In the genomic region with DNA sequence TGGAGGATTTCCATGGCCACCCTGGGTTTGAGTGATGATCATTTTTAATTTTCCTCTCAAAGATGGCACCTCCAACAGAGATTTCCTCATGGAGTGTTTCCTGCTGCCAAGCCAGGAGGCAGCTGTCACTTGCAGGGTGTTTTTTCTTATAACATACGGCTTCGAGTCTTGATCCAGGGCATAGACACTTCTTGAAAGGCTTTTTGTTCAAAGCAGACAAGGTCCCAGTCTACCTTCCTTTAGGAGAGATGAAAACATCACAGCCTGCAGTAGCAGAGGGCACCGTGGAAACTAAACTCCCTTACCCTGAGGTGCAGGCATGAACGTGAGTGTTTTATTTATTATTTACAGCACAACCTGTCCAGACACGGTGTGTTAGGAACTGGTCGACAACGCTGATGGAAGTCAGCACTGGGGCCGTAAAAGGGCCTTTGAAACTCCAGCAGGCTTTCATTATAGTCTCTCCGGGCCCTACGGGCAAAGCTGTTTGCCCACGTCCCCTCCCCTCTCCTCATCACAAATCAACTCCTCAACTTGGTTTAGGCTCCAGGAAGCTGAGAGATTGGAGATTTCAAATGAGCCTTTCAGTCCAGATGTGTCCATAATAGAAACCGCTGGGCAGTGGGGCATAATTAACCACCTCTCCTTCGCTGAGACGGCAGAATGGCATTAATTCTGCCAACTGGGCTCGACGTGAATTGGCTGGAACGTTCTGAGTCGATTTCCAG, we compare ENCODE assay signal across 9 mouse cellular contexts. TPM values are rescaled to one million over a fixed set of nuclear protein-coding genes. Genes with fewer than 3 reads are reported as not detected.
DNase-seq lines count a peak whose midpoint lies in the region; ATAC-seq lines count a peak whose summit lies in the region.
"Had no signal": no experiment of that assay in that cellular context is flagged by ENCODE, and none has a peak within 500 bp of the region (broad histone marks: within the 10 kb centered on the region; RNA-seq: fewer than 3 reads in every experiment).

No protein-coding gene starts in this region.

- ATAC-seq in heart, embryonic 11.5 days (replicated peaks; ENCODE audit: insufficient number of reproducible peaks, low FRiP score, low TSS enrichment): no peak
- ATAC-seq in heart, embryonic 16.5 days (replicated peaks; ENCODE audit: extremely low read depth, insufficient read depth, low FRiP score): peak; percentile 11; the same call in 1 of the 2 replicates
- peak; percentile 78 for ATAC-seq in midbrain, embryonic 16.5 days
- ATAC-seq in erythroid progenitor cell, adult 5-6 weeks (replicated peaks; ENCODE audit: low FRiP score, poor library complexity, severe bottlenecking): no peak

- H3K4me3 ChIP-seq in heart, embryonic 11.5 days (ENCODE audit: low read depth, low read length): no peak overlapping the region
- 0 out of 2 replicates have a peak overlapping the region, but pooled peaks have one; percentile 0 for H3K4me3 ChIP-seq in heart, embryonic 16.5 days (ENCODE audit: low read length)
- no peak overlapping the region for H3K4me3 ChIP-seq in midbrain, embryonic 16.5 days (ENCODE audit: low read depth, low read length)

- no peak for DNase-seq in heart, adult 9 months (ENCODE audit: low spot score in 2 of 2)
- DNase-seq in cerebellum, postnatal 14 days: peak; percentile 49 to 50
- DNase-seq in adipocyte (ENCODE audit: low spot score): no peak
- no peak for DNase-seq in kidney, postnatal 36 days

- peak overlapping the region; percentile 36 for H3K4me2 ChIP-seq in heart, embryonic 11.5 days
- H3K4me2 ChIP-seq in heart, embryonic 16.5 days (ENCODE audit: low read depth, low read length): peak overlapping the region; percentile 45
- H3K4me2 ChIP-seq in midbrain, embryonic 16.5 days (ENCODE audit: low read length): peak overlapping the region; percentile 12; the same call in 1 of the 2 replicates

- H3K27me3 ChIP-seq in heart, embryonic 11.5 days (ENCODE audit: control insufficient read depth, insufficient read depth, low read length): no peaks in the 10 kb centered on the region
- H3K27me3 ChIP-seq in heart, embryonic 16.5 days (ENCODE audit: control insufficient read depth, insufficient read depth, low read length): no peaks in the 10 kb centered on the region
- H3K27me3 ChIP-seq in midbrain, embryonic 16.5 days (ENCODE audit: control insufficient read depth, insufficient read depth, low read depth, low read length): no peaks in the 10 kb centered on the region

- no peaks in the 10 kb centered on the region for H3K36me3 ChIP-seq in heart, embryonic 11.5 days (ENCODE audit: control insufficient read depth, insufficient read depth, low read length)
- no peaks in the 10 kb centered on the region for H3K36me3 ChIP-seq in heart, embryonic 16.5 days (ENCODE audit: control insufficient read depth, insufficient read depth)
- H3K36me3 ChIP-seq in midbrain, embryonic 16.5 days (ENCODE audit: control insufficient read depth, insufficient read depth, low read length): no peaks in the 10 kb centered on the region

- H3K4me1 ChIP-seq in heart, embryonic 11.5 days (ENCODE audit: control insufficient read depth, insufficient read depth, low read length): peaks cover 21% of the 10 kb centered on the region
- peaks cover 27% of the 10 kb centered on the region for H3K4me1 ChIP-seq in heart, embryonic 16.5 days (ENCODE audit: control insufficient read depth, insufficient read depth, low read length)
- peaks cover 15% of the 10 kb centered on the region for H3K4me1 ChIP-seq in midbrain, embryonic 16.5 days (ENCODE audit: control insufficient read depth, insufficient read depth, low read length)

- H3K27ac ChIP-seq in heart, embryonic 11.5 days (ENCODE audit: low read depth, low read length): peak overlapping the region; percentile 75
- peak overlapping the region; percentile 75 for H3K27ac ChIP-seq in heart, embryonic 16.5 days (ENCODE audit: low read length)
- H3K27ac ChIP-seq in midbrain, embryonic 16.5 days (ENCODE audit: low read length): peak overlapping the region; percentile 60

- H3K9ac ChIP-seq in heart, embryonic 11.5 days (ENCODE audit: low read depth, low read length): peak overlapping the region; percentile 53
- H3K9ac ChIP-seq in heart, embryonic 16.5 days (ENCODE audit: low read length): peak overlapping the region; percentile 42
- H3K9ac ChIP-seq in midbrain, embryonic 16.5 days (ENCODE audit: low read depth, low read length): no peak overlapping the region

- H3K9me3 ChIP-seq in heart, embryonic 11.5 days (replicated peaks; ENCODE audit: control insufficient read depth, low read length): no peaks in the 10 kb centered on the region
- no peaks in the 10 kb centered on the region for H3K9me3 ChIP-seq in heart, embryonic 16.5 days (replicated peaks; ENCODE audit: control insufficient read depth, low read length)
- no peaks in the 10 kb centered on the region for H3K9me3 ChIP-seq in midbrain, embryonic 16.5 days (replicated peaks; ENCODE audit: control insufficient read depth, low read length, poor library complexity, severe bottlenecking)

- 46% methylated on average over 18 of the region's 18 CpGs for WGBS in heart, embryonic 11.5 days (ENCODE audit: insufficient replicate concordance)
- WGBS in heart, embryonic 16.5 days: 42% methylated on average over 18 of the region's 18 CpGs
- WGBS in midbrain, embryonic 16.5 days: 7% methylated on average over 18 of the region's 18 CpGs

RNA-seq across cellular contexts. Expression of a gene that starts 57.2 kb away (rescaled TPM):
- 6.0 and 7.0 TPM in 2 replicates for polyA plus RNA-seq in heart, embryonic 11.5 days (2014; fragmentation: Nextera tagmentation; extraction: Ambion mirVana)
- polyA plus RNA-seq in heart, embryonic 16.5 days (2015; fragmentation: Nextera tagmentation; extraction: Ambion mirVana): 4.0 and 5.1 TPM in 2 replicates
- polyA plus RNA-seq in midbrain, embryonic 16.5 days (2015; fragmentation: Nextera tagmentation; extraction: Ambion mirVana): 20.8 and 23.9 TPM in 2 replicates
- not detected in 2 replicates for total RNA-seq in erythroid progenitor cell, adult 5-6 weeks (2015; ENCODE audit: low replicate concordance)
- not detected in 2 replicates for total RNA-seq in erythroid progenitor cell, adult 5-6 weeks (2017; ENCODE audit: low replicate concordance)
- polyA plus RNA-seq: C2C12 had no signal

Comparison
In these comparisons a context has a peak if more than half of its experiments do, and no peak if none do; other contexts are left out.
1. ATAC-seq: peak in heart, embryonic 16.5 days (single experiment) and midbrain, embryonic 16.5 days (single experiment); none in heart, embryonic 11.5 days (single experiment) and erythroid progenitor cell, adult 5-6 weeks (single experiment).
2. DNase-seq: peak in cerebellum, postnatal 14 days (2 of 2); none in heart, adult 9 months (0 of 2), adipocyte (single experiment) and kidney, postnatal 36 days (0 of 2).
3. Peak in every context shown above with its lines, with median percentiles within 50 percentile points of each other: H3K27ac ChIP-seq and H3K4me2 ChIP-seq.